In the genomic region with DNA sequence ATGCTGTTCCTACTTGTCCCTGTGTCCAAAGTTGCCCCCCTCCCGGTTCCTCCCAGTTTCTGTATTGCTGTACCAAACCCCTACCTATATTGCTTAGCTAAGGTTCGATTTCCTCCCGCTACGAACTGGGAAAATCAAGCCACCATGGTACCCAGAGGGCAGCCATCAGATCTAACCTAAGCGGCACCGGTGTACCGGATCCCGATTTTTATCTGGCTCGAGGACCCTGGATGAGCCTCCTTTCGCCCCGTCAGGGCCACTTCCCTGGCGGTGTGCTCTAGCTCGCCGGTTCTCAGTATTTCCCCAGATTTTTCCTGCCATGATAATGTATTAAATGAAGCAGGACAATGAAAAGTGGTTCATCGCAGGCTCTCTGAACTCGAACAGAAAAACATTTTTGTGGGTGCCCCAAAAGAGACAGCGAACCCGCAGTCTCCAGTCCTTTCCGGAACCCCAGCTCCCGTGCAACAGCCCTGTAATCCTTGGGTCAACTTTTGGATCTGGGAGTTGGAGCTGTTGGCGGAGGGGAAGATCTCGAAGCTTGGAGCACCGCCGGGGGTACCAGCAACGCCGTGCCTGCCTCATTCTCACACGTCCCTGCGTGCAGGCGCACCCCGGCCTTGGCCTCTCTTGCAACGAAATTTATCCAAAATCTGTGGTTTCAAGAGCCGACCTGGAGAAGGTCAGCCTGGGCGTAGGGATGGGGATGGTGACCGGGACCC, we compare ENCODE assay signal across 11 mouse cellular contexts. TPM values are rescaled to one million over a fixed set of nuclear protein-coding genes. Genes with fewer than 3 reads are reported as not detected.
A peak's percentile ranks its signal among the peaks of the same experiment; 100 is the strongest.
DNase-seq lines count a peak whose midpoint lies in the region; ATAC-seq and TF ChIP-seq lines count a peak whose summit lies in the region.
"Had no signal": no experiment of that assay in that cellular context is flagged by ENCODE, and none has a peak within 500 bp of the region (broad histone marks: within the 10 kb centered on the region; RNA-seq: fewer than 3 reads in every experiment).

No protein-coding gene starts in this region.

- no peaks in the 10 kb centered on the region for H3K9me3 ChIP-seq in heart, embryonic 14.5 days (ENCODE audit: control insufficient read depth, low read length)
- no peaks in the 10 kb centered on the region for H3K9me3 ChIP-seq in ES-Bruce4 (replicated peaks; ENCODE audit: control insufficient read depth, insufficient read depth, low read length, poor library complexity, severe bottlenecking)
- H3K9me3 ChIP-seq in embryonic facial prominence, embryonic 10.5 days: no peaks in the 10 kb centered on the region

- ATAC-seq in heart, embryonic 14.5 days (ENCODE audit: insufficient number of reproducible peaks, insufficient read depth, low FRiP score, low read depth): no peak

- no peak overlapping the region for H3K9ac ChIP-seq in heart, embryonic 14.5 days (ENCODE audit: low read length)
- H3K9ac ChIP-seq in ES-Bruce4 (ENCODE audit: low read depth, poor library complexity, severe bottlenecking): peak overlapping the region; percentile 13; the same call in 1 of the 2 replicates

- no peak for DNase-seq in heart, adult 8-10 months (ENCODE audit: low spot score)
- DNase-seq in embryonic facial prominence, embryonic 10.5 days (ENCODE audit: low spot score): peak; percentile 60
- DNase-seq in induced T-regulatory cell, adult 2 months (ENCODE audit: low read depth): peak; percentile 13
- DNase-seq in cerebellum, adult 11-12 months: no peak
- DNase-seq in left cerebral cortex, postnatal 10 days (ENCODE audit: extremely low spot score in 1 of 2, low spot score in 2 of 2): no peak
- DNase-seq in spleen, postnatal 4 days (ENCODE audit: low spot score in 2 of 2): no peak

- H3K27ac ChIP-seq in heart, embryonic 14.5 days (replicated peaks in 1 of 2; ENCODE audit: control insufficient read depth in 1 of 2, insufficient read depth in 1 of 2, low read depth in 2 of 2, low read length in 2 of 2): no peak overlapping the region
- H3K27ac ChIP-seq in ES-Bruce4 (ENCODE audit: insufficient read depth, low read length): no peak overlapping the region
- no peak overlapping the region for H3K27ac ChIP-seq in embryonic facial prominence, embryonic 10.5 days (replicated peaks)
- H3K27ac ChIP-seq: layer of hippocampus, adult 2 months had no signal

- H3K4me1 ChIP-seq in heart, embryonic 14.5 days (ENCODE audit: control insufficient read depth in 2 of 2, insufficient read depth in 2 of 2, low read length in 2 of 2): peaks cover 4 to 20% of the 10 kb centered on the region in 2 experiments; a peak in 3 of 4 replicates
- no peaks in the 10 kb centered on the region for H3K4me1 ChIP-seq in ES-Bruce4 (ENCODE audit: control insufficient read depth, insufficient read depth, low read length)
- peaks cover 30% of the 10 kb centered on the region for H3K4me1 ChIP-seq in embryonic facial prominence, embryonic 10.5 days

- TF ChIP-seq EP300 in ES-Bruce4 (IDR thresholded peaks at IDR 0.05; ENCODE audit: insufficient read depth, low read depth, low read length): no peak

- 2% methylated on average over 34 of the region's 34 CpGs for WGBS in heart, embryonic 14.5 days
- WGBS in embryonic facial prominence, embryonic 10.5 days: under 1% methylated on average over 34 of the region's 34 CpGs

- intact Hi-C loops in left cerebral cortex, postnatal 10 days (cut with DNase I): no loop called here

- H3K27me3 ChIP-seq in heart, embryonic 14.5 days (ENCODE audit: control insufficient read depth, insufficient read depth, low read length): peaks cover 78% of the 10 kb centered on the region
- H3K27me3 ChIP-seq in ES-Bruce4 (ENCODE audit: control insufficient read depth, insufficient read depth, low read length, poor library complexity, severe bottlenecking): peaks cover 14% of the 10 kb centered on the region
- peaks cover 100% of the 10 kb centered on the region for H3K27me3 ChIP-seq in embryonic facial prominence, embryonic 10.5 days (replicated peaks; ENCODE audit: low read depth, poor library complexity, severe bottlenecking)

- 0 out of 2 replicates have a peak overlapping the region, but pooled peaks have one; percentile 29 for H3K4me2 ChIP-seq in heart, embryonic 14.5 days (ENCODE audit: low read length)

- TF ChIP-seq CTCF in ES-Bruce4 (IDR thresholded peaks at IDR 0.05; ENCODE audit: low read depth, low read length): no peak

- peak overlapping the region in 1 of 2 experiments; percentile 8; a peak in 1 of 4 replicates for H3K4me3 ChIP-seq in heart, embryonic 14.5 days (ENCODE audit: control insufficient read depth in 1 of 2, insufficient read depth in 1 of 2, low read depth in 1 of 2, low read length in 2 of 2)
- H3K4me3 ChIP-seq in ES-Bruce4 (ENCODE audit: low read depth, low read length): peak overlapping the region; percentile 50
- peak overlapping the region; percentile 45; the same call in 1 of the 2 replicates for H3K4me3 ChIP-seq in embryonic facial prominence, embryonic 10.5 days
- H3K4me3 ChIP-seq: layer of hippocampus, adult 2 months had no signal

- no peak for TF ChIP-seq POLR2A in ES-Bruce4 (IDR thresholded peaks at IDR 0.05; ENCODE audit: insufficient read depth, low read length)

- H3K36me3 ChIP-seq in heart, embryonic 14.5 days (ENCODE audit: control insufficient read depth, insufficient read depth, low read length): no peaks in the 10 kb centered on the region
- no peaks in the 10 kb centered on the region for H3K36me3 ChIP-seq in ES-Bruce4 (ENCODE audit: control insufficient read depth, insufficient read depth, low read length, poor library complexity, severe bottlenecking)
- no peaks in the 10 kb centered on the region for H3K36me3 ChIP-seq in embryonic facial prominence, embryonic 10.5 days (replicated peaks)

RNA-seq across cellular contexts. Expression of gene Vsx2, which starts 1.3 kb away (rescaled TPM):
- polyA plus RNA-seq in heart, embryonic 14.5 days (2014; fragmentation: Nextera tagmentation; extraction: Ambion mirVana): not detected in 2 replicates
- not detected for total RNA-seq in heart, adult 8-10 months (2022)
- polyA plus RNA-seq in ES-Bruce4 (2011; ENCODE audit: insufficient read depth, insufficient read length, low read depth, missing spikeins): 0.18 TPM in 1 of 2 replicates, not detected in the other
- polyA plus RNA-seq in embryonic facial prominence, embryonic 10.5 days (2016; fragmentation: Nextera tagmentation; extraction: Ambion mirVana): 2.8 and 3.2 TPM in 2 replicates
- total RNA-seq in left cerebral cortex, postnatal 10 days (2021): under 1 TPM; 0.39 TPM
- total RNA-seq: MEL had no signal
- polyA plus RNA-seq: spleen, adult 2 months had no signal

RNA-seq across cellular contexts. Expression of gene Abcd4, which starts 46.4 kb away (rescaled TPM):
- polyA plus RNA-seq in heart, embryonic 14.5 days (2014; fragmentation: Nextera tagmentation; extraction: Ambion mirVana): 8.5 and 9.7 TPM in 2 replicates
- 1 to 10 TPM; 4.8 to 6.5 (median 6.0) TPM for total RNA-seq in heart, adult 8-10 months (2022)
- polyA plus RNA-seq in ES-Bruce4 (2011; ENCODE audit: insufficient read depth, insufficient read length, low read depth, missing spikeins): 20.8 and 20.9 TPM in 2 replicates
- 12.7 and 13.6 TPM in 2 replicates for polyA plus RNA-seq in embryonic facial prominence, embryonic 10.5 days (2016; fragmentation: Nextera tagmentation; extraction: Ambion mirVana)
- 10 to 100 TPM; 10.6 to 10.8 TPM for total RNA-seq in left cerebral cortex, postnatal 10 days (2021)

Comparison
In these comparisons a context has a peak if more than half of its experiments do, and no peak if none do; other contexts are left out.
1. DNase-seq: peak in embryonic facial prominence, embryonic 10.5 days (single experiment) and induced T-regulatory cell, adult 2 months (single experiment); none in heart, adult 8-10 months (single experiment), cerebellum, adult 11-12 months (single experiment), left cerebral cortex, postnatal 10 days (0 of 2) and spleen, postnatal 4 days (0 of 2).